Mouse (Mus musculus) olfactory bulb, adult 2 months (tissue): Measurements from ENCODE around the gene Abca1.

Source experiments
- CTCF ChIP-seq: fragments of 200-500 bp; IDR thresholded peaks from 2 replicates; pipeline ENCODE4 v1.5.1; 2012; ENCODE audit warnings: low read depth, mild to moderate bottlenecking, low read length, moderate library complexity; ENCODE audit not compliant: insufficient read depth
- POLR2A ChIP-seq: fragments of 200-500 bp; IDR thresholded peaks from 2 replicates; pipeline ENCODE4 v1.6.1; 2012; ENCODE audit warnings: mild to moderate bottlenecking, low read depth, low read length, moderate library complexity; ENCODE audit not compliant: insufficient read depth

- TF ChIP-seq POLR2A (no peak), CTCF (no peak)
Observed at GRCm38 (mm10) chr4:53153061-53153460, 6.6 kb downstream of the Abca1 start.
